ENCODE assay signal across 8 mouse cellular contexts in genomic region chr1:76550876-76551275, GRCm38 (mm10).
DNase-seq lines count a peak whose midpoint lies in the region; ATAC-seq and TF ChIP-seq lines count a peak whose summit lies in the region.
"Had no signal": no experiment of that assay in that cellular context is flagged by ENCODE, and none has a peak within 500 bp of the region (broad histone marks: within the 10 kb centered on the region; RNA-seq: fewer than 3 reads in every experiment).

No protein-coding gene starts in this region.

- no peak for TF ChIP-seq EP300 in liver, postnatal 0 days (IDR thresholded peaks at IDR 0.05; ENCODE audit: low read depth)

- H3K36me3 ChIP-seq in liver, postnatal 0 days (replicated peaks; ENCODE audit: insufficient read depth, low read length): no peaks in the 10 kb centered on the region
- no peaks in the 10 kb centered on the region for H3K36me3 ChIP-seq in liver, embryonic 11.5 days (ENCODE audit: control insufficient read depth, insufficient read depth, low read length)
- H3K36me3 ChIP-seq: midbrain, embryonic 13.5 days had no signal

- H3K9me3 ChIP-seq in liver, postnatal 0 days (ENCODE audit: low read length): no peaks in the 10 kb centered on the region
- no peaks in the 10 kb centered on the region for H3K9me3 ChIP-seq in liver, embryonic 11.5 days (ENCODE audit: control insufficient read depth, low read length)
- H3K9me3 ChIP-seq: midbrain, embryonic 13.5 days had no signal

- H3K27me3 ChIP-seq in liver, postnatal 0 days (ENCODE audit: insufficient read depth, low read length): no peaks in the 10 kb centered on the region
- H3K27me3 ChIP-seq in liver, embryonic 11.5 days (replicated peaks; ENCODE audit: control insufficient read depth, insufficient read depth, low read length): no peaks in the 10 kb centered on the region
- H3K27me3 ChIP-seq: midbrain, embryonic 13.5 days had no signal

- no peak for ATAC-seq in liver, postnatal 0 days
- no peak for ATAC-seq in liver, embryonic 11.5 days (replicated peaks; ENCODE audit: low FRiP score)
- ATAC-seq in common myeloid progenitor, adult 5-6 weeks (replicated peaks; ENCODE audit: low read depth, poor library complexity, severe bottlenecking): peak; percentile 68
- ATAC-seq in monocyte, adult 5-6 weeks (replicated peaks; ENCODE audit: insufficient number of reproducible peaks, low FRiP score, low TSS enrichment, poor library complexity, severe bottlenecking): no peak
- ATAC-seq: midbrain, embryonic 13.5 days had no signal

- no peak overlapping the region for H3K4me2 ChIP-seq in liver, postnatal 0 days (ENCODE audit: low read depth, low read length)
- no peak overlapping the region for H3K4me2 ChIP-seq in liver, embryonic 11.5 days
- H3K4me2 ChIP-seq: midbrain, embryonic 13.5 days had no signal

- H3K27ac ChIP-seq in liver, postnatal 0 days (ENCODE audit: low read depth): no peak overlapping the region
- no peak overlapping the region for H3K27ac ChIP-seq in liver, embryonic 11.5 days (ENCODE audit: low read depth, low read length)
- H3K27ac ChIP-seq: midbrain, embryonic 13.5 days had no signal

- no peak overlapping the region for H3K9ac ChIP-seq in liver, postnatal 0 days (replicated peaks)
- no peak overlapping the region for H3K9ac ChIP-seq in liver, embryonic 11.5 days (ENCODE audit: low read depth, low read length)
- H3K9ac ChIP-seq: midbrain, embryonic 13.5 days had no signal

- TF ChIP-seq CTCF in liver, postnatal 0 days (IDR thresholded peaks at IDR 0.05; ENCODE audit: low read depth): no peak

- intact Hi-C loops in heart, postnatal 10 days (cut with DNase I): no loop called here

- H3K4me3 ChIP-seq in liver, postnatal 0 days (ENCODE audit: low read depth, low read length): no peak overlapping the region
- H3K4me3 ChIP-seq in liver, embryonic 11.5 days (ENCODE audit: low read depth, low read length): no peak overlapping the region
- H3K4me3 ChIP-seq: midbrain, embryonic 13.5 days had no signal

- H3K4me1 ChIP-seq in liver, postnatal 0 days (ENCODE audit: insufficient read depth): no peaks in the 10 kb centered on the region
- H3K4me1 ChIP-seq in liver, embryonic 11.5 days (replicated peaks; ENCODE audit: control insufficient read depth, insufficient read depth, low read length): no peaks in the 10 kb centered on the region
- H3K4me1 ChIP-seq: midbrain, embryonic 13.5 days had no signal

- DNase-seq in liver, postnatal 0 days: peak; percentile 29
- no peak for DNase-seq in liver, embryonic 11.5 days (ENCODE audit: low spot score)
- DNase-seq in heart, postnatal 10 days: peak; percentile 68 to 78
- DNase-seq in ovary, postnatal 14 days (ENCODE audit: low spot score): peak; percentile 9
- no peak for DNase-seq in thymus, postnatal 14 days

- 49% methylated on average over 5 of the region's 5 CpGs for WGBS in liver, postnatal 0 days (ENCODE audit: insufficient replicate concordance)
- WGBS in liver, embryonic 11.5 days: 59% methylated on average over 5 of the region's 5 CpGs

Comparison
In these comparisons a context has a peak if more than half of its experiments do, and no peak if none do; other contexts are left out.
1. DNase-seq: peak in liver, postnatal 0 days (single experiment), heart, postnatal 10 days (2 of 2) and ovary, postnatal 14 days (single experiment); none in liver, embryonic 11.5 days (single experiment) and thymus, postnatal 14 days (single experiment).